Mouse (Mus musculus): ENCODE measurements around the gene Ttll13.

DNA sequence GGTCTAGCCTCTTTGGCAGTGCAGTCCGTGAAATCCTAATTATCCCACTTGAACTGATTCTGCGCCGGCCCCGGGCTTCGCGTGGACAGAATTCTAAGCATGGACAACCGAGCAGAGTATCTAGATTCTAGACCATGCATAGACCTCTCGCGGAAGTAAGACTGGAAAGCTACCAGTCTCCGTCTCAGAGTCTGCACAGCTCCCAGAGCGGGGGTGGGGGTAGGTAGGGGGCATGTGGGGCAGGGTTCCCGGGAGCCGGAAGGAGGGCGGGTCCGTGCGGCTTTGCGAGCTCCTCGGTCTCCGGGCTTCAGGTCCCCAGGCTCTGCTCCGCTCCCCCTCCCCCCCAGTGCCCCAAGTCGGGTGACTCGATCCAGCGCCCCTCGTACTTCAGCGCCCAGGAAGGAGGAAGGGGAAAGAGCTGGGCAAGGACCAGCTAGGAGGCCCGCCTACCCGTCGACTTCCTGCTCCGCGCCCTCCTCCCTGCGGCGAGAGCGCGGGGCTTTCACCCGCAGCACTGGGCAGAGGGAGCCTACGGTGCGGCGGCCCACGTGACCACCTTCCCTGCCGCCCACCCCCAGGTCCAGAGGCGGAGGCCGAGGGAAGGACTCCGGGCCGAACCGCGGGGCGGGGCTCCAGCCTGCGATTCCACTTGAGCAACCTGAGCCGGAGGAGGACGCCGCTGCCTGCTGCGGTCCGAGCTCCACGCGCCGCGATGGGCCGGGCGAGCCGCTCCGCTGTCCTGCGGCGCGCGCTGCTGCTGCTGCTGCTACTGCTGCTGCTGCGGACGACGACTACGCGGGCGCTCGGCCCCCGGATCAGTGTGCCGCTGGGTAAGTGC is 48.0 kb upstream of the Ttll13 start:
- TF ChIP-seq GATA1 (IDR thresholded peaks at IDR 0.05; ENCODE audit: low read length) = no peak
- no peak for TF ChIP-seq TAL1 (IDR thresholded peaks at IDR 0.05; ENCODE audit: low read length)

All from erythroblast, embryonic 14.5 days (primary cell).